Mouse (Mus musculus): ENCODE data around the gene Zgrf1.
A peak's percentile ranks its signal among the peaks of the same experiment; 100 is the strongest.

Gene Zgrf1

DNA sequence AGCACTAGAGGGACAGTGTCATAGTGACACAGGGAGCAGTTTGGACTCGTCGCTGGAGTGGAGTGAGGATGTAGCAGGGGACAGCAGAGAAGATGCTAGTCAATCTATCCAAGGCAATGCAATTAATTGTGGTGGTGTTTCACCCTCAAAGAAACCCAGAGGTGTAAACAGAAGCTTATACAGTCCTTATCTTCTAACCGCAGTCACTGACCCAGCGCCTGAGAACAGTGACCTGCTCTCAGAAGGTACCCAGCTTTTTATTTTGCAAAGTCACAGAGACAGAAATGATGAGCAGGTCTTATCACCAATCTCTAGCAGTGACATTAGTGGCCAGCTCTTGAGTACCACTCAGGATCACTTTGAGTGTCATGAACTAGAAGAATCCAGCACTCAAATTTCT is 9.7 kb downstream of the Zgrf1 start:
- DNase-seq (ENCODE audit: low spot score): no peak

DNA sequence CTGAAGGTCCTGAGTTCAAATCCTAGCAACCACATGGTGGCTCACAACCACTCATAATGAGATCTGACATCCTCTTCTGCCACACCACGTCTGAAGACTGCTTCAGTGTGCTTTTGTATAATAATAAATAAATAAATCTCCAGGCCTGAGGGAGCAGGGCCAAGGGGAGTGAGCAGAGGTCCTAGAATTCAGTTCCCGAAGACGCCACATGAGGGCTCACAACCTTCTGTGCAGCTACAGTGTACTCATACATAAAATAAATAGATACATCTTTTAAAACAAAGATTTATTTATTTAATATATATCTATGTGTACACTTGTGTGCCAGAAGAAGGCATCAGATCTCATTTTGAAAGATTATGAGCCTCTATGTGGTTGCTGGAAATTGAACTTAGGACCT is 11.8 kb downstream of the Zgrf1 start:
- no peak for DNase-seq (ENCODE audit: low spot score)

DNA sequence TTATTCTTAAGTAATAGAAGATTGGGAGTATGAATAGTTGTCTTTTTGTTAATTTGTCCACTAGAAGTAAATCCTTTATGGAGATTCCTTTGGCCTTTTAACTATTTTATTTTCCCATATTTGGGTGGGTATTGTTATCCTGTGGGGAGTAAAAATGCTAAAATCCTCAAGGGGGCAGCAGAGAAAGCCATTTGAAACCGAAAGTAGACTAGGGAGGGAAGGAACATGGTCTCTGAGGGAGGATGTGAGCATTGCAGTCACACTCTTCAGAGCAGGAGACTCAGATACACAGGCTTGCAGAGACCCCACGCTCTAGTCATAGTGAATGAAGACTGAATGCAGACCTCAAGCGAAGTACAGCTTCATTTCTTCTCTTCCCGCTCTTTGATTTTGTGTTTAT is 19.3 kb downstream of the Zgrf1 start:
- DNase-seq (ENCODE audit: low spot score): peak; percentile 69

DNA sequence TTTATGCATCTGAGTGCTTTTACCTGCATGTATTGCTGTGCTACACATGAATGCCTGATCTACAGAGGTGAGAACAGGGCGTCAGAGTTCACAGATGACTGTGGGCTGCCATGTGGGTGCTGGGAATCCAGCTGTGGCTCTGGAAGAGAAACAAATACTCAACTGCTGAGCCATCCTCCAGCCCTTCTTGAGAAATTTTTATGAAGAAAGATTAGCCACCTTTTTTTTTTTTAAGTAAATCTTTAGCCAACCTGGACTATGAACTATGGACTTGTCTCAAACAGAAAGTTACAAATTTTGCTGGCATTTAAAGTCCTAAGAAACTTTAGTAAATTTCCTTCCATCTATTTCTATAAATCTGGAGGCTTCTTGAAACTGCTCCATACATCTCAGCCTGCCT is 43.8 kb downstream of the Zgrf1 start:
- DNase-seq (ENCODE audit: low spot score): no peak

DNA sequence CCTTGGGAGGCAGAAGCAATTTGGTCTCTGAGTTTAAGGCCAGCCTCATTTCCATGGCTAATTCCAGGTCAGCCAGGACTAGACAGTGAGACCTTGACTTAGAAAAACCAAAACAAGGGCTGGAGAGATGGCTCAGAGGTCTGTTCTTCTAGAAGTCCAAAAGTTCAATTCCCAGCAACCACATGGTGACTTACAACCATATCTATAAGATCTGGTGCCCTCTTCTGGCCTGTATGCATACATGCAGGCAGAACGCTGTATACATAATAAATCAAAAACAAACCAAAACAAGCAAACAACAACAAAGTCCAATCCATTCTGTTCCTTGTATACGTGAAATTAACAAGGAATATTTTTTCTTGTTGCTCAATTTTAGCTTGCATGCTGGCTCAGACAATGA is 54.8 kb downstream of the Zgrf1 start:
- DNase-seq (ENCODE audit: low spot score): no peak

DNA sequence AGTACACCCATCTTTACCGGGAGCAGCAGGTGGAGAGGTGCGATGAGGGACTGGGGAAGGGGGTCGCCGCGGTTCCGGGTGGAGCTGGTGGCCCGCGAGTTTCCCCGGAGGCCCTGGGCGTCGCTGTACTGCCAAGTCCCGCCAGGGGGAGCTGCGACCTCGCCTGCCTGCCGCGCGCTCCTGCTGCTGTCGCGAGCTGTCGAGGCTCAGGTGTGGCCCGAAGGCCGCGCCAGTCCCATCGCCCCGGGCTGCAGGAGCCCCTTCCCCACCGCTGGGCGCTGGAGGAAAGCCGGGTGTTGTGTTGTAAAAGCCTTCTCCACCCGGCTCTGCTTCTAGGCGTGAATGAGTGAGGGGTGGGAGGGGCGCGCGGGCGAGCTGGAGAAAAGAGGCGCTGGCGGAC is 72.0 kb downstream of the Zgrf1 start:
- DNase-seq (ENCODE audit: low spot score): peak; percentile 79

DNA sequence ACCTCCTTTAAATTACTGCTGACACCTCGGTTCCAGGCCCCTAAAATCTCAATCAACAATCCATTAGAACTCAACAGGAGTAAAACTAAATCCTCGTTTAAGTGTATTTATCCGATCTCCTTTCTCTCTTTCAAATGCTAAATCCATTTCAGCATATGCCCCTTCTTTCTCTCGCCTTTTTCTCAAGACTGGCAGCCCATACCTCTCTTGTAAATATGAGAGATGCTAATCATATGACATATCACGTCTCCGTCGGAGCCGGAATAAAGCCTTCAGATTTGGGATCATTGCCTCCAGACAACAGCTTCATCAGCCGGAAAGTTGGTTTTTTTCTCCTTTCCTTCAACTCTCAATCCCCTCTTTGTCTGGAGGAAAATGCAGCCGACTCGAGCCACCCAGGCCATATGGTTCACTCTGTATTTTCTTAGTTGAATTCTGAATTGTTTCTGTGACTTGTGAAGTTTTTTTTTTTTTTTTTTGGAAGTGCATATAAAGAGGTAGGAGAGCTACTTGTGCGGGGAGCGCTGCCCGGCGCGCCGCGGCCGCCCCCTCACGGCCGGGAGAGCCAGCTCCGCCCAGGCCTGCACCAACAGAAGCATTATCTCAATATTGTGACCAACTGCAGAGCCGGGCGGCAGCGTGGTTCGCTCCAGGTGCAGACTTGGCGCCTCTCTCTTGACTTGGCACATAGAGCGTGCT is 72.6 kb downstream of the Zgrf1 start:
- no peak for DNase-seq (ENCODE audit: low spot score)

DNA sequence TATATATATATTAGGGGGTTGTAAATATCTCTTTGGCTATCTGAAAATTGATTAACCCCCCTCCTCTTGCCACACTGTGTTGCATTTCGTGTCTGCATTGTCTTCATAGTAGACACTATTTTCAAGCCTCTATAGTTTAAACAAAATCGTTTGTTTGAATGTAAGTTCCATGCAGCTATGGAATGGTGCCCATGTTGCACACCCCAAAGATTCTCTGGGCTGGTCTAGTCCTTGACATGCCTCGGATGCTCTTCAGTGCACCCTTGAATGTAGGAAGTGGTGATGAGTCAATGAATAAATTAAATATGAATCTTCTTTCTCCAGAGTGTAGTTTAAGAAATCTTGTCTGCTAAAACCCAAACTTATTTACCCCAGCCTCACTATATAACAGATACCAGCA is 73.2 kb downstream of the Zgrf1 start:
- DNase-seq (ENCODE audit: low spot score): no peak

DNA sequence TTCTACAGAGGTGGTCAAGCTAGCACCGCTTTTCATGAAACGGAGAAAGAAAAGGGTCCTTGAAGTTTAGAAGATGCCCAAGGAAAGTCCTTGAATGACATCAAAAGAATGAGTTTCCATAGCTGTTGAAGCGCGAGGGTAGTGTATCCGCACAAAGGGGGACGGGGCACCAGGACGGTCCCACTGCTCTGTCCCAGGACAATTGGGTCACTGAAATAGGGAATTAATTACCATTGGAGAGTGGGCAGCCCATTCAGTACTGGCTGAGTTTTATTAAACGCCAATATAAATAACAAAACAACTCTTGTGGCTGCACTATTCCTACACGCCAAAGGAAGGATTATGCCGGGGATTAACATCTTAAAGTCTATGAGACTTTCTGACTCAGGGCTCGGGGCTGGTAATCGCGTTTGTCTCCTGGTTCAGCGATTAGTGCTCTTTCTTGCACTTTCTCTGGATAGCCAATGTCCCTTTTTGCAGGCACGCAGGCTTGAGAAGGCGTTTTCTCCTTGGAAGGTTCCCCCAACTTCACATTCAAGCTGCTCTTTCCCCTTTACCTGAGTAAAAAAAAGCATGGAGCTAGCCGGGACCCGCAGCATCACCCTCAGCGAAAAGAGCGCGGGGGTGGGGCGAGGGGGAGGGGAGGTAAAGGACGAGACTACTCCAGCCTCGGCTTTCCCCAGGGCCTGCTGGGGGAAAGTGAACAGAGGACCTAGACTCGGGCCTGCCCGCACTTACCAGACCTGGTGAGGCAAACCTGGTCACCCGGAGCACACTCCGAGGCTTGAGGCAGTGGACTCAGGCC is 74.1 kb downstream of the Zgrf1 start:
- DNase-seq (ENCODE audit: low spot score): no peak

DNA sequence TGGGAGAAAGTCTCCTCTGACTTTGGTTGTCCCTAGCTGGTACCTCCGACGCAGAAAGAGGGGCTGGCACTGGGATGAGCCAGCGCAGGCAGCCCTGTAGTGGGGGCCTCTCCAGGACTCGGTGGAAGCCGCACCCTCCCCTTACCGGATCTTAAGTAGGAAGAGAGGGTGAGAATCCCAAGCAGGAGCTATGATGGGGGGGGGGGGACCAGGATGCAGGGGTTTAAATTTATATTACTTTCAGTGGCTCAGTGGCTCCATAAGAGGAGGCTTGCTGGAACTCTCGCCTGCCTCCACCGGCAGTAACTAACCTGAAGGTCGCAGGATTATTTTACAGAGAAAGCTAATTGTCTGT is 74.6 kb downstream of the Zgrf1 start:
- DNase-seq (ENCODE audit: low spot score): no peak

DNA sequence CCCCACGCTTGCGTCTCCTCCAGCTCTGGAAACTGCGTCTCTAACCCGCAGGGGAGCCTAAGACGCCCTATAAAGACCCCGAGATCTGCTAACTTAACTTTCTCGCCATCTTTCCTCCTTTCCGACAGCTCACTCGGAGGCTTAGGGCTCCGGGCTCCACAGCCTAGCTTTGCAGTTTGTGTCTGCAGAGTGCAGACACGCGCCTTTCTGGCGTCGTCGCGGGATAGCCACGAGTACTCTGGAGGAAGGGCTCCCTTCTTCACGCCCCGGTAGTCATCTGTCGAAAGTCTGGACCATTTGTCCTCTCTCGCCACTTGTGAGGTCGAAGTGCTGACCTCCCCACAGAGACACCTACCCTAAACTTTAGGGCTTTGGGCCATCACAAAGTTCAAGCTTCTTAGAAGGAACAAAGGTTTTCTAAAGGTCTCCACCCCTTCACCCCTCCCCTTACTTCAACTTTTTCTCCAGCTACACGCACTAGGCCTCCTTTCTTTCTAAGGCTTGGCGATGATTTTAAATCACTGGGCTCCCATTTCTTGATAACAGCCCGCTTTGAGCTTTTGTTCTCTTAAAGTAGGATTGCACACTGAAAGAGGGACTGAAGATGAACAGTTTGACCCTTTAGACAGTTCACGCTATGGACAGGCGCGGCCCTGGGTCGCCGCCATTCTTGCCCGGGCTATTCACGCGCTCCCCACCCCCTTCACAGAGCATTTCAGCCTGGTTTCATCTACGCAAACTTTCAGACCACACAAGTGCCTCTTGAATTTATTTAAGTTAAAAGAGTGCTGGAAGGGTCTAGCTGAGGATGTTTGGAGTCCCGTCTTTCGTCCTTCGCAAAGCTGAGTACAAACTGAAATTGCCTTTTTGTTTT is 75.3 kb downstream of the Zgrf1 start:
- DNase-seq (ENCODE audit: low spot score): no peak

DNA sequence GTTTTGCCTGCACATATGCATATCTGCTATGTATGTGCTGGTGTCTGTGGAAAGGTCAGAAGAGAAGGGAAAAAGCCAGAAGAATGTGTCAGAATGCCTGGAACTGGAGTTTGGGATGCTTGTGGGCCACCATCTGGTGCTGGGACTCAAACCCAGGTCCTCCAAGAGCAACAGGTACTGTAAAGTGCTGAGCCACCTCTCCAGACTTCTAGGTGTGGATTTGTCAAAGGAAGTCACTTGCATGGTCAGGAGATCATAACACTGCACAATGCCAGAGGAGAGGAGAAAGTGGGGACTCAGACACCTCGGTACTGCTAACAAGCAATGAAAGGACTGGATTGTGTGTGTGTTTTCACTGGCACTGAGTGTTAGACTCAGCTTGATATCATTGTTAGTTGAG is 76.9 kb downstream of the Zgrf1 start:
- DNase-seq (ENCODE audit: low spot score): no peak

DNA sequence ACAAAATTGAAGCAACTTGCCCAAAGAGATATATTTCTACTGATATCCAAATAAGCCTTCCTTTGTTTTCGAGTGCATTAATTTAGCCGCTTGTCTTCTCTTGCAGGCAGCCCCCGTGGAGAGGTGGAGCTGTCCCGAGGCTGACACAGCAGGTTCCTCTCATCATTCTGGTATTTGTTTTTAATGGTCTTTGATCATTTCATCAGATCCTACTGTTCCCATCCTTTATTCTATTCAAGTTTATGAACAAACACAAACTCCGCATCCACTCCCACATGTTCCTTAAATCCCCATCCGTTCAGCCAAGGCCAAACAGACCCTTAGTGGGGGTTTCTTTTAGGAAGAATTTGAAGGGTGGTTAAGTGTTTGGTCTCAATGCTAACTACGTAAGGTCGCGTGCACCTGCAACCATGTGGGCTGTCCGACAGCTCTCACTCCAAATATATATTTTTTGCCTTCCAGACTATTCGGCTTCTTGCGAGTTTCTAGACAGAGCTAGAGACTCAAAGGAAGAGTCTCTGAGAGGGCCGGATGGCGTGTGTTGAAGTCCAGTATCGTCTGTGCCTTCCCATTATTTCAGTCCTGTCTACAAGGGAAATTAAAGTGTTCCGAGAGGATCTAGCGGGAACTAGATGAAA is 77.6 kb downstream of the Zgrf1 start:
- no peak for DNase-seq (ENCODE audit: low spot score)

DNA sequence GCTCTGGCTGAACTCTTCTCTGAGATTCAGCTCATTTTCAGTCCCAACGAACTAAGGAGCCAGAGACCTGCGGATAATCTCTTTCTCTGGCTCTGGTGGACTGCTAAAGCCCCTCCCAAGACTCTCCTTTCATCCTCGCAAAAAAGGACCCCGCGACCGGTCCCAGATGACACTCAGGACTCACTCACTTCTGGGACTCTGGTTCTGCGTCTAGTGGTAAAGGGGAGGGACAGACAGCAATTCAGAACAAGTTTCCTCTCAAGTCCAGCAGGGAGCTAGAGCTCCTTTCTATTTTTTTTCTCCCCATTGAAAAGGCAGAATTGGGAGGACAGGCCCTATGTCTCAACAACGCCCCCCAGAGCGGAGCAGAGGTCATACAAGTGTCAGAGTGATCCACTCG is 78.3 kb downstream of the Zgrf1 start:
- DNase-seq (ENCODE audit: low spot score): no peak

DNA sequence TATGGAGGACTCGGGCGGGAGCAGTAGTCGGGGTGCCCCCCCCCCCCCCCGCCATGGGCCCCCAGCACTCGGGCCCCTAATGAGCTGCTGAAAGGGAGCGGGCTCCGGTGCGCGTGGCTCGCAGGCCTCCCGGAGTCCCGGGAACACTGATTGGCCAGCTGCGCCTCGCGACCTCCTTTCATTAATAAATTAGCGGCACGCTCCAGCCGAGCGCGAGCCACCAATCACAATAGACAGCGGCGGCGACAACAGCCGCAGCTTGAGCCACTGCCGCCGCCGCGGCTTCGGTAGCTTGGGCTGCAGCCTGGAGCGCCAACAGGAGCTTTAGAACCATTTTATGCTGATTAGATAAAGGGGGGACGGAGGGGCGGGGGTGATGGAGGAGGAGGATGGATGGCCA is 79.2 kb downstream of the Zgrf1 start:
- no peak for DNase-seq (ENCODE audit: low spot score)

DNA sequence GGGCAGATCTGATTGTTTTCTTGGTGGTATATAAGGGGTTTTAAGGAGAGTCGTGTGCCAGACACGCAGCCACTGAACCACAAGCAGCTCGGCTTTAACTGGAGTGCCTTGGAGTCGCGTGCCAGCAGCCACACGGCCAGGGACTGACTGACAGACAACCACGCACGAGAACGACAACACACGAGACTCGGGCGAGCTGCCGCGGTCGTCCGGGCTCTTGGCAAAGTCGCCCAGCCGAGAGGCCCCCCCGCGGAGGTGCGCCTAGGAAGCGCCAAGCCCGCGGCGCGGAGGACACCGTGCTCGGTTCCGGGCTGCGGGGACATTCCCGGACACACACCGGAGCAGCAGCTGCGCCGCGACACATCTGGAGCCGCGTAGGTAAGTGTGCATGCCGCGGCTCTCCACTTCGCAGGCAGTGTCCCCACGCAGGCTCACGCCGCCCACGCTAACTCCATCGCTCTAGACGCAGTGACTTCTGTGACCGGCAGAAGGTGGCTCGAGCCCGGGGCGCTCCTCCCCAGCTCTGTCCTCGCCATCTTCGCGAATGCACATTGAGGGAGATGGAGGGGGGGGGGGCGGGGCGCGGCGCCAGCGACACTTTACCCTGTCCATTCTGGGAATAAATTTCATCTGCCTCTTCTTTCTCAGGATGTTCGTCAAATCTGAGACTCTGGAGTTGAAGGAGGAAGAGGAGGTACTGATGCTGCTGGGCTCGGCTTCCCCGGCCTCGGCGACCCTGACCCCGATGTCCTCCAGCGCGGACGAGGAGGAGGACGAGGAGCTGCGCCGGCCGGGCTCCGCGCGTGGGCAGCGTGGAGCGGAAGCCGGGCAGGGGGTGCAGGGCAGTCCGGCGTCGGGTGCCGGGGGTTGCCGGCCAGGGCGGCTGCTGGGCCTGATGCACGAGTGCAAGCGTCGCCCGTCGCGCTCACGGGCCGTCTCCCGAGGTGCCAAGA is 80.1 kb downstream of the Zgrf1 start, which contains the start of gene Neurog2:
TSS of gene Neurog2 (plus strand) at position 56 of the 953 bp plus-strand sequence.
- peak; percentile 36 for DNase-seq (ENCODE audit: low spot score)

DNA sequence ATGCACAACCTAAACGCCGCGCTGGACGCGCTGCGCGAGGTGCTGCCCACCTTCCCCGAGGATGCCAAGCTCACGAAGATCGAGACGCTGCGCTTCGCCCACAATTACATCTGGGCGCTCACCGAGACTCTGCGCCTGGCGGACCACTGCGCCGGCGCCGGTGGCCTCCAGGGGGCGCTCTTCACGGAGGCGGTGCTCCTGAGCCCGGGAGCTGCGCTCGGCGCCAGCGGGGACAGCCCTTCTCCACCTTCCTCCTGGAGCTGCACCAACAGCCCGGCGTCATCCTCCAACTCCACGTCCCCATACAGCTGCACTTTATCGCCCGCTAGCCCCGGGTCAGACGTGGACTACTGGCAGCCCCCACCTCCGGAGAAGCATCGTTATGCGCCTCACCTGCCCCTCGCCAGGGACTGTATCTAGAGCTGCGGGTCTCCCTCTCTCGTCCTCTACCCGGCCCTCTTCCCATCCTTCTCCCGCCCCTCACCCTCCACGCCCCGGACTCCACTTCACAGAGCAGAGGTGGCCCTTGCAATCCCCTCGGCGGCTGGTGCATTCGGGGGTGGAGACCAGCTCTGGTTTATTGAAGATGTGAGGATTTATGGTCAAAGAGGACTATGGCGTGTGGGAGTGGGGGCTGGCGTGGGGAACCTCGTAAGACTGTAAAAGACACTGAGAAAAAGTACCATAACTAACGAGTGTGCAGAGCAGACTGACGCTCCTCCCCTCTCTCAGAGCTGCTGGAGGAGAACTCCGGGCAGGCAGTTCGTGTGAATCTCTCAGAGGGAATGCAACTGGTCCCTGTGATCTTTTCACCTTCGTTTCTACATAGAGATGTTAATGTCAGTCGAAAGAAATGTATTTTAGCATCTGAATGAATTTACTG is 81.1 kb downstream of the Zgrf1 start:
- peak; percentile 69 for DNase-seq (ENCODE audit: low spot score)

DNA sequence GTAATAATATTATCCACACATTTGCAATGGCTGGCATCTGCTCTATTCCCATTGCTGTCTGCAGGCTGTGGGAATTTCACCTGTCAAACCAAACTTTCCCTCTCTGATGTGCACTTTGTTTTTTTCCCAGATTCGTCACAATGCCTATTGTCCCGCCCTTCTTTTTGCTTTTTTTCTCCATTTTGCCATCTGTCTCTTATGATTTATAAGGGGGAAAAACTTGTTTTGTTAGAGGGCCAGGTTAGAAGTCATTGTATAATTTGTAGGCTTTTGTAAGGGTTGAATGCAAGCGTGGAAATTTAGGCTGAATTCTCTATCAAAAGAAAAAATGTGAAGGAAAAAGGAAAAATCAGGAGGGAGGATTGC is 81.7 kb downstream of the Zgrf1 start:
- DNase-seq (ENCODE audit: low spot score): no peak

DNA sequence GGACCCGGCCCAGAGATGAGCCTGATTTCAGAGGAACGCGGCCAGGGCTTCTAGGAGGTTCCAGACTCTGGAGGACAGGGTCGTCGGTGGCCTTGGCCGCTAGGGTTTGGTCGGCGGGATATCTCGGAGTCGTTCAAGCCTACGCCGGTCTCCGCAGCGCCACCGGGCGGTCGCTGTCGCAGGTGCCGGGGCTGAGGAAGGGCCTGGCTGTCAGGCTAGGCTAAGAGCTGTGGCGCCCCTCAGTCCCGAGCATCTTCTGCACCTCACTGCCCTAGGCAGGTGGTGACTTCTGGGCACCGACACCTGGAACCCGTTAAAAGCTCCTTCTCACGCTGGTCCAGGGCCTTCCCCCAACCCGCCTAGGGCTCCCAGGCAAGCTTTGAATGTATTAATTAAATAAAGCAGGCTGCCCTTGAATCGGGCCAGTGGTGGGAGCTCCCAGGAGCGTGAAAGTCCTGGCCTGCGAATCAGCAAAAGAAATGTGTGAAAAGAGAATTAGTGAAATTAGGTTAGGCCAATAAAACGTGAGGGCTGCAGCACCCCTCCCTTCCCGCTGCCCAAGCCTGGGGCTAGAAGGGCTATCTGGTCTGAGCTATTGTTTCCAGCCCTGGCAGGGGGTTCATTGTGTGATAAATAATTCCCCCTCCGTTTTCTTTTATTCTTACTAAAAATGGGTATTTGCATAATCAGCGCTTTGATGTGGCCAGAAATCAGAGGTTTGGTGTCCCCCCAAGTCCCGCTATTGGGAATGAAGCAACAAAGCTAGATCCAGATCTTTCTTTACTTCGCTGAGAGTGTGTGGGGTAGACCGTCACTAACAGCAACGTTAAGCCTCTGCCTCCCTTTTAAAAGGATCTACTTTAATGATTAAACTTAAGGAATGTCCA is 86.8 kb downstream of the Zgrf1 start:
- peak; percentile 42 for DNase-seq (ENCODE audit: low spot score)
